Mouse (Mus musculus) cerebellum, adult (tissue): ENCODE results near the gene Clptm1.
"Not testable (repeated sequence)": the region's sequence is repeated elsewhere in the genome, so short reads cannot be mapped to it uniquely, and the experiment has no call there.

Experiments used
- ATAC-seq: cut with Nextera tagmentation; 2 replicates; pipeline ENCODE4 v1.9.2; 2017; ENCODE audit warnings: mild to moderate bottlenecking, moderate library complexity, mixed read lengths; ENCODE audit not compliant: insufficient number of reproducible peaks, low FRiP score, low TSS enrichment

Gene Clptm1

GRCm38 (mm10) chr7:19619004-19619801 is 45.6 kb downstream of the Clptm1 start:
- ATAC-seq = peak; percentile 75; the same call in 1 of the 2 replicates

- ATAC-seq = no peak
These were observed 49.7 kb downstream of the Clptm1 start for GRCm38 (mm10) chr7:19615036-19615577.

- no peak for ATAC-seq
These were observed 53.9 kb downstream of the Clptm1 start for GRCm38 (mm10) chr7:19610969-19611368.

- no peak for ATAC-seq
These were observed 55.0 kb downstream of the Clptm1 start for GRCm38 (mm10) chr7:19609641-19610332.

- no peak for ATAC-seq
These were observed 57.5 kb downstream of the Clptm1 start for GRCm38 (mm10) chr7:19607291-19607690.

GRCm38 (mm10) chr7:19604606-19605214 is 60.1 kb downstream of the Clptm1 start:
- not testable (repeated sequence) for ATAC-seq

- ATAC-seq = peak; percentile 95
These were observed 60.8 kb downstream of the Clptm1 start, which contains the start of gene Clasrp for GRCm38 (mm10) chr7:19603849-19604605. Clasrp (minus strand) TSS chr7:19604486.

GRCm38 (mm10) chr7:19603055-19603454 is 61.8 kb downstream of the Clptm1 start:
- ATAC-seq = no peak

GRCm38 (mm10) chr7:19600562-19600961 is 64.3 kb downstream of the Clptm1 start:
- 0 out of 2 replicates have a peak, but pooled peaks have one; percentile 26 for ATAC-seq

- ATAC-seq = no peak
These were observed 71.6 kb downstream of the Clptm1 start for GRCm38 (mm10) chr7:19593061-19593730.

GRCm38 (mm10) chr7:19589917-19590316 is 74.9 kb downstream of the Clptm1 start:
- peak; percentile 77 for ATAC-seq

GRCm38 (mm10) chr7:19589207-19589606 is 75.6 kb downstream of the Clptm1 start:
- ATAC-seq = no peak

- ATAC-seq = no peak
These were observed 78.6 kb downstream of the Clptm1 start for GRCm38 (mm10) chr7:19586269-19586668.
